Mouse (Mus musculus): ENCODE measurements around the gene Abcg8.

- TF ChIP-seq GATA1 (IDR thresholded peaks at IDR 0.05; ENCODE audit: borderline replicate concordance, low read length), result no peak
- TF ChIP-seq FLI1 (IDR thresholded peaks at IDR 0.05; ENCODE audit: low read length), result no peak
Measured at GRCm38 (mm10) chr17:84709403-84709851, 33.3 kb downstream of the Abcg8 start.
